Mouse (Mus musculus) CH12F3 (cell line): Measurements from ENCODE around the gene Olfr656.

ENCODE experiments used
- in situ Hi-C: fragments of 300-500 bp; cut with MboI; formaldehyde crosslinking; loops from 2 replicates; pipeline ENCODE4 v1.14.3; 2020; ENCODE audit warnings: low sequenced_read_pairs

Olfr656 gene

DNA sequence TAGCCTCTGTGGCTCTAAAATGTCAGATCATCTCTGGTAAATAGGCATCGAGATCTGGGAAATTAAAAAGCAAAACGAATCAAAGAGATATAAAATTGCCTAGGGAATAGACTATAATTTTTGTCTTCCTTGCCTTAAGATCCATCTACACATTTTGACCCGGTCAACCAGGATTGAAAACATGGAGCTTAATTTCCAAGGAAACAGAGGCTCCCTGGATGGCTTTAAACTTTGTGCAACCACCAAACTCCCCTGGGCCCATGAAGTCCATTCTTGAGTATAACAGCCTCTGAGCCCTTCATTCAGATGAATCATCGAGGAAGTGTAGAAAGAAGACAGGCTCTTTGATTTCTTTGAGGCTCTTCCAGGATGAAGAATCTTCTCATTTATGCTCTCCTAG is at the start of gene Olfr656:
TSS of gene Olfr656 (plus strand) at position 301 of the 400 bp plus-strand sequence.
- in situ Hi-C loops: no loop called here

DNA sequence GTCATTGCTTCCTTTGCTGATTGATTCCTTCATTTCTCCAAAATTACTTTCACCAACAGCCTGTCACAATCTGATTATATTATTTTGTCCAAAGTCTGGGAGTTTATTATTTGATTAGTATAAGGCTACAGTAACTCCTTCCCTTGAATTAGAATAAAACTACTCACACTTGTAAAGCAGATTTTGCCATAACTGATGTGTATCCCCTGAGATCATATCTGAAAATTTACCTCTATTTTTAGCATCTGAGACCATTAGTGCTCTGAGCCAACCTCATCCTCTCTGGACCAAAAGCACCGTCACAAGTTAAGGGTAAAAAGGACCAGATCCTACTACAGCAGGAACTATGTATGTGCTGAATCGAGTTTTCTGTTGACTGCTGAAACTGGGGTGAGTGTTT is 36.7 kb upstream of the Olfr656 start, which contains the start of gene Olfr653:
TSS of gene Olfr653 (plus strand) at position 301 of the 400 bp plus-strand sequence.
- in situ Hi-C loops: no loop called here

DNA sequence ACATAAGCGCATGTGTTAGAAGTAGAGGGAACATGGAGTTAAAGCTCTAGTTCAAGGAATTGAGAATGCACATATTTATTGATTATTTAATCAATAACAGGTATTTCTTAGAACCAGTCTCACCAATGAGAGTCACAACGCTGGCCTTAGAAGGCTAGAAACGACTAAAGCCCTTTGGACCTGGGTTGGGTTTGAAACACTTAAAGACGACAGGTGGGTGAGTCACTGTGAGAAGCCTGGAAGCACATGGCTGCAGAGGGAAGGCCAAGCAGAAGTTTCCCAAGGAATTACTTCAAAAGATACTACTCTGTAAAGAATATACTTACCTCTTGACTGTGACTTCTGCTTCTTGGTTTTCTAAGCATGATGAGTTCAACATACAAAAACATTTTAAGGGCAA is 32.9 kb upstream of the Olfr656 start:
- in situ Hi-C loops: no loop called here

DNA sequence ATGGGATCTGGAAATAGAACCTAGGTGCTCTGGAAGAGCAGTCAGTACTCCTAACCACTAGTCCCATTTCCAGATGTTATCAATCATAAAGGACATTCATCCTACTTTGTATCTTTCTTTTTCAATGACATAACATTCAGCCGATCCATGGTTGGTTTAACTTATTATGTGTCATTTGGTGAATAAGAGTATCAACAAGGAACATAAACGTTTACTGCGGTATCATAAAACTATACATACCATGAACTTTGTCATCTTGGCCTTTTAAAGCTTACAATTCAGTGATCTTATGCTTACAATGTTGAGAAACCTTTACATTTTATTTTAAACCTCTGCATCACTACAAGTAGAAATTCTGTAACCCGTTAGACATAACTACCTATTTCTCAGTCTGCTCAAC is 32.3 kb upstream of the Olfr656 start:
- in situ Hi-C loops: no loop called here

DNA sequence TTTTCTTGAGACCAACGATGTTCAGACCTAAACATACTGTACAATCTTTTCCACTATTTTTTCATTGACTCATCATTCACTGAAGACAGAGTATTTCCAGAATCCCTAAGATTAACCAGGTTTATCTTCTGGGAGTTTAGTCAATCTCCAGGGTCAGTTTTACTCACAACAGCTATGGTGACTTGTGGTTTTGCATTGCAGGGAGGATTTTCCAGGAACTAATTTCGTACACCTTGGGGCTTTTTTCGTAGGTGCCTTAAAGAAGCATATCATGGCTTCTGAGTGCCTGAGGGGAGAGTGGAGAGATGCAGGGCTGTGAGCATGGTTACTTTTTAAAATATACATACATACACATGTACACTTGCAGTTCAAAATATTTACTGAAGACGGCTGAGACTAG is 27.0 kb upstream of the Olfr656 start, which contains the start of gene Olfr654:
TSS of gene Olfr654 (plus strand) at position 301 of the 400 bp plus-strand sequence.
- in situ Hi-C loops: no loop called here

DNA sequence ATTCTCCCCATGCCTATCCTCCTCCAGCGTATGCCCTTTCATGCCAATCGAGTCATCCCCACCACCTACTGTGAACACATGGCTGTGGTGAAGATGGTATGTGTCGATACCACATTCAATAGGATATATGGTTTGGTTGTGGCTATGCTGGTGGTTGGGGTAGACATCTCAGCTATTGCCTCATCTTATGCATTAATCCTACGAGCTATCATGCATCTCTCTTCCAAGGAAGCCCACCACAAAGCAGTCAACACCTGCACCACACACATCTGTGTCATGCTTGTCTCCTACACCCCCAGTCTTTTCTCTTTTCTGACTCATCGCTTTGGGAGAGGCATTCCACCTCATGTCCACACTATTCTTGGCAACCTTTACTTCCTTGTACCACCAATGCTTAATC is 25.5 kb upstream of the Olfr656 start:
- in situ Hi-C loops: no loop called here

DNA sequence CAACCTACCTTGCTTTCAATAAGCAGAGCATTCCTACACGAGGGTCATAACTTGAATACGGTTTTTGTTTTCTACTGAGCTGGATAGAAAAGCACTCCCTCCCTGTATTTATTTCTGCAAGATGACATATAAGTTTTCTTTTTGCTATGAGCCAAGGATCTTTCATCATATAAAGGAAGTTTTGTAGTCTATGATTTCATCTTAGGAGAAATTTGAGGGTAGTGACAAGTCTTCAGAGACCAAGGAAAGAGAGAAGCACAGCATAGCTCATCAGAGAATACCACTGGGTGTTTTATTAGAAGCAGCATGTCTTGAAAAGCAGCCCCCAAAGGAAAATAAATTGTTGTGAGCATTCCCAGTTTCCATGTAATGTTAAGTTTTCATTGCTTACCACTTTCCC is 12.1 kb upstream of the Olfr656 start, which contains the start of gene Olfr655:
TSS of gene Olfr655 (minus strand) at position 101 of the 400 bp plus-strand sequence.
- in situ Hi-C loops: no loop called here

DNA sequence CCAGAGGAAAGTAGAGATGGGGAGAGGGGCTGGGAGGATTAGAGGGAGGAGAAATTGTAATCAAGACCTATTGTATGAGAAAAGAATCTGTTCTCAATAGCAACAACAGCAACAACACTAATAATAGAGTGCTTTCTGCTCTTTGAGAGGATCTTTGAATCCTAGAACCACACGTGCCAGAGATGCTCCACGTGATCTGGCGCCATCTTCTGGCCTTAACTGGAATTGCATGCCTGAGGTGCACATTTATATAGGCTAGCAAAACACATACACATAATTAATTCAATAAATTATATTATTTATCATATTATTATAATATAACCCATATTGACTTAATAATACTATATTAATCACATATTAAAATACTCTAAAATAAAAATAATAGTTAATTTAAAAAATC is 10.6 kb upstream of the Olfr656 start:
- in situ Hi-C loops: no loop called here

DNA sequence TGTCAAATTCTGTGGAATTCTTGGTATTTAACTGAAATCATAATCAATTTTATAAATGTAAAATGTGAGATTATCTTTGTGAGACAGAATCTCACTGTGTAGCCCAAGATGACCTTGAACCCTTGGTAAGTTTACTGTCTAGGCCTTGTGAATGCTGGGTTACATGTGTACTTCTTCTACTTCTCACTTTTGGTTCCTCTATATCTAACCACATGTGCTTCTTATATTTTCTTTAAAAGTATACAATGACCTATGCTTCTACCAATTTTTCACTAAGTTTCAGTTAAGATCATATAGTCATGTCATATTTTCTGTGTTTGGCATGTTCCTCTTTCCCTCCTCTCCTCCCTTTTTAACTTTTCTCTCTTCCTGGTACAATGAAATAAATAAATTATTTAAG is 9.0 kb upstream of the Olfr656 start:
- in situ Hi-C loops: no loop called here

DNA sequence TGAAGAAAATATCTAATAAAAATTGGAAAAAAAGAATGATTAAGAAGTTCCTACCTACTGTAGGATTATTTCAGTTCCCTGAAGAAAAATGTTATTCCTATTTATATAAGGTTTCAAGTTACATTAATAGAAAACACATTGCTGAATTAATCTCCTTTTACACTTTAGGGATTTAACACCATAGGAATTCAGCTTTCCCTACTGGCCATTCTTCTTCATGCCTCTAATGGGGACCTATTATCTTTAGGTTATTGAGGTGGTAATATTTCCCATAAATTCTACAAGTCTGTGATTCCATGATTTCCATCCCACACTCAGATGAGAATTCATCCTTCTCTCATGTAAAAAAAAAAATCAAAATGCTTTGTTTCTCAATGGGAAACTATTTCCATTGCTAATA is 10.7 kb downstream of the Olfr656 start, which contains the start of gene Olfr657:
TSS of gene Olfr657 (plus strand) at position 301 of the 400 bp plus-strand sequence.
- in situ Hi-C loops: no loop called here

DNA sequence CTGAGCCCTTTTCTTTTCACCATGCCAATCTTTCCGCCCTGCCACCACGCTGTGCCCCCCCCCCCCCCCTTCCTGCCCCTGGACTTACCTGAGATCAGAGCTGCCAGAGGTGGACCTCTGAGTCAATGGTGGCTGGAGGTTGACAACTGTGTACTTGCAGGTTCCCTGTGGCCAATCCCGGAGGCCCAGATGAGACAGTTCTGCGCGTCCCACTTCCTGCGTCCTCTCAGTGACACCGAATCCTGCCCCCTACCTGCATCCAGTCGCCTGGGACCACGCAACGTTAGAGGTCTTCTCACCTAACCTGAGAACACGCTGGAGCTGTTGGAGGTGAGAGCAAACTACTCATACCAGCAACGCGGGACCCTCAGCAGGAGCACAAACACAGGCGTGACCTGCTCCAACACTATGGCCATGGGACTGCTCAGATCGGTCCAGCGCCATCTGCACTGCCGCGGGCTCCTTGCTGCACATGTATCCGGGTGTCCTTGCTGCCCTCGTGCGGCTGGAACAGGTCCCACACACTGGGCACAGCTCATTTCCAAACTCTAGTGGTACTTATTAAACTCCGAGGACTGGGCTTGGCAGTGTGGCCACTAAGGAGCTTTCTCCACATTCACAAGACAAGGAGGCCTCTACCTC is 33.2 kb downstream of the Olfr656 start, which contains the start of gene Olfr658:
TSS of gene Olfr658 (minus strand) at position 465 of the 642 bp plus-strand sequence.
- in situ Hi-C loops: no loop called here

DNA sequence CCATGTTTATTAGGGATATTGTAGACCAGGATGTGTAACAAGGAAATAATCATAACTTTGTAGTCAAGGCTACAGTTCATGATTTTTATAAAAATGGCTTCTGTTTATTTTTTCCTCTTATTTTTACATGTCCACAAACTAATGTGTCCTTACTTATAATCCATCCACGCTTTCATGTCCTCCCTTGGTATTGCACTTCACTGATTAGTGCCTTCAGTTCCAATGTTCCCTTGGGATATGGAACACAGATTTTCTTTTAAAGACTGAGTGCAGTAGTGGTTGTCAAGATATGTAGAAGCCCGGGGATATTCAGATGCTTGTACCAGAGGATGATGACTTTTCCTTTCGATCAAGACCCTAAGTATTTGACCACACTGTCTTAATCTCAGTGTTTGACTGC is 52.7 kb downstream of the Olfr656 start, which contains the start of gene Olfr659:
TSS of gene Olfr659 (plus strand) at position 301 of the 400 bp plus-strand sequence.
- in situ Hi-C loops: no loop called here
